Mouse (Mus musculus) G1E (cell line): ENCODE data around the gene Rpl10a. TPM values are rescaled to one million over a fixed set of nuclear protein-coding genes. Genes with fewer than 3 reads are reported as not detected.

Experiments used
- ATAC-seq: 2 replicates; pipeline ENCODE4 v1.8.0; 2016; ENCODE audit warnings: mild to moderate bottlenecking; ENCODE audit not compliant: insufficient number of reproducible peaks, poor library complexity, low FRiP score, severe bottlenecking; ENCODE audit errors: extremely low read depth
- DNase-seq: peaks from one replicate; pipeline ENCODE4 v3.0.0; 2012; ENCODE audit warnings: low spot score
- H3K27me3 ChIP-seq: 2 replicates; pipeline ENCODE4 v1.6.1; 2012; ENCODE audit warnings: mild to moderate bottlenecking, low read length, inconsistent platforms; ENCODE audit not compliant: insufficient read depth
- H3K36me3 ChIP-seq: replicated peaks from 2 replicates; pipeline ENCODE3; 2012; ENCODE audit warnings: mild to moderate bottlenecking, inconsistent platforms
- H3K4me1 ChIP-seq: 2 replicates; pipeline ENCODE4 v1.6.1; 2012; ENCODE audit warnings: low read depth, low read length, inconsistent platforms, mixed read lengths; ENCODE audit not compliant: insufficient read depth
- H3K4me3 ChIP-seq: 2 replicates; pipeline ENCODE4 v1.5.1; 2012; ENCODE audit warnings: low read depth, mild to moderate bottlenecking, inconsistent platforms, low read length, moderate library complexity, mixed read lengths
- H3K9me3 ChIP-seq: replicated peaks from 2 replicates; pipeline ENCODE4 v1.6.1; 2012; ENCODE audit warnings: inconsistent platforms
- CTCF ChIP-seq: IDR thresholded peaks from 2 replicates; pipeline ENCODE4 v1.5.1; 2012; ENCODE audit warnings: low read depth, low read length, inconsistent platforms, mixed read lengths
- GATA1 ChIP-seq: IDR thresholded peaks from 2 replicates; pipeline ENCODE4 v1.6.1; 2012; ENCODE audit warnings: borderline replicate concordance, low read length, inconsistent platforms, mixed read lengths
- GATA2 ChIP-seq: IDR thresholded peaks from 2 replicates; pipeline ENCODE4 v1.6.1; 2012; ENCODE audit warnings: low read depth, low read length, inconsistent platforms, borderline replicate concordance
- POLR2AphosphoS5 ChIP-seq: IDR thresholded peaks from 2 replicates; pipeline ENCODE4 v1.6.1; 2012; ENCODE audit warnings: low read depth, low read length, inconsistent platforms; ENCODE audit not compliant: insufficient replicate concordance
- TAL1 ChIP-seq: conservative IDR thresholded peaks from 2 replicates; pipeline ENCODE4 v1.6.1; 2012; ENCODE audit warnings: low read depth, low read length, inconsistent platforms, mixed read lengths
- polyA plus RNA-seq: library from polyadenylated mRNA; stranded (reverse); fragments of >175 nt; gene quantifications from 2 replicates; pipeline ENCODE4 v1.2.3, GENCODE M21; 2012
- total RNA-seq, 2 experiments: library from RNA; stranded (forward) in 1 of 2; stranded (reverse) in 1 of 2; fragments of 200-1000 nt in 1 of 2; fragments of >200 nt in 1 of 2; fragmentation: Nextera tagmentation in 1 of 2; gene quantifications; 2 replicates each; pipeline ENCODE4 v1.2.3; 2014 to 2017

The Rpl10a gene
- total and polyA plus RNA-seq, 3 experiments = 987 to 8,433 (median 2,842) TPM

DNA sequence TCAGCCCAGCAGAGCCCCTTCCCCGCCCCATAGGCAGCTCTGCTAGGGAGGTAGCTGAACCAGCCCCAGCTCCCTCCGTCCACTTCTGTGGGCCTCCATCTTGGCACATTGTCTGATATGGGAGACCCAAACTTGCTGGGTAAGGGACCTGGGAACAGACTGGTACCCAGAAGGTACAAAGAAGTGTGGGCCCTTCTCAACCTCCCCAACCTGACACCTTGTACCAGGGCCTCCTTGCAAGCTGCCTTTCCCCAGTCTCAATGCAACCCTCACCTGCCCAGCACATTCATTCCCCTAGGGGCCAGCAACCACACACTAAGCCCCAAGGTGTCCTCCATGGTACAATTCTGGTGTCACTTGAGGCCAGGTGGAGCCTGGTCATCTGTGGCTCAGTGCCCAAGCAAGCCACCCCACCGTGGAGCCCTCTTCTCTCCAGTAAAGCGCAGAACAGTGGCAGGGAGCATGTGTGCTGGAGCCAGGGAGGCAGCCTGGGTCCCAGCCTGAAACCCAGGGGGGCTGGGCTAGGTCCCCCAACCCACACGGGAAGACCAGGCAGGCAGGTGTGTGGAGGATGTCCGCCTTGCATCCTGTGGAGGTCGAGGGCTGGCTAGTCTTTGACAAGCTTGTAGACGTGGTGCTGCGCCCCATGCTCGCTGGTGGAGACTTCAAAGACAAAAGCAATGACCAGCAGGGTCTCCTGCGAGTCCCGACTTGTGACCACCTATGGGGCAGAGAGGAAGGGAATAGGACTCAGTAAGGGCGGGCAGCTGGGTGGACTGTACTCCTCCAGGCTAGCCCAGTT lies 4.0 kb downstream of the Rpl10a start:
- ATAC-seq = no peak
- no peak for DNase-seq
- Histone ChIP-seq H3K36me3 (peaks cover 77% of the 10 kb centered on the region), H3K27me3 (peaks cover 20% of the 10 kb centered on the region; the same call in 1 of the 2 replicates), H3K4me1 (peaks cover 64% of the 10 kb centered on the region), H3K9me3 (no peaks in the 10 kb centered on the region), H3K4me3 (peak overlapping the region; percentile 57; the same call in 1 of the 2 replicates)
- TF ChIP-seq CTCF = no peak
- TF ChIP-seq POLR2AphosphoS5 = peak; percentile 94

DNA sequence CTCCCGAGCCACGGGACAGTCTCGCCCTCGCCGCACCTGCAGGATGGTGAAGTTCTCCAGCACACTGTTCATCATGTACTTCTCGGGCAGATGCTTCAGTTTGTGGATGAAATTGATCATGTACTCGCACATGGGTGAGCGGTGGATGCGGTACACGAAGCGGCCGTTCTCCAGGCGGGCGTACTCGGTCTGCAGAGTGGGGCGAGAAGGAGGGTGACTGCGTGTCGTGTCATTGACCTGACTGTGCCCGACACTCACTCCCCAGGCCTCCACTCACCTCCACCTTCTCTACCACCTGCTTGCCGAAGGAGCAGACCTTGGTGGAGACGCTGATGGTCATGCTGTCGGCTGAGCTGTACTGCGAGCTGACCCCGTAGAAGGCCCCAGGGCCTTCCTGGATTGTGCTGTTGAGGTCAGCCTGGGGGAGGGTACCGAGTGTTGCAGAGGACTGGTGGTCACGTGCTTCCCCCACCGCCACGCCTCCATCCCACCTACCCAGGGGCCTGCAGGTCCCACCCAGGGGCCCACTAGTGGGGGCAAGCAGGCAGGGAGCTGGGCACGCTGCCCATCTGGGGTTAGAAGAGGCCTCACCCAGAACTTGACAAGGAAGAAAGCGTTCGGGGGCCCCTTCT lies 4.8 kb downstream of the Rpl10a start:
- Histone ChIP-seq H3K36me3 (peaks cover 72% of the 10 kb centered on the region), H3K4me1 (peaks cover 64% of the 10 kb centered on the region), H3K4me3 (peak overlapping the region; percentile 57; the same call in 1 of the 2 replicates), H3K27me3 (peaks cover 20% of the 10 kb centered on the region; the same call in 1 of the 2 replicates), H3K9me3 (no peaks in the 10 kb centered on the region)
- TF ChIP-seq CTCF (no peak), POLR2AphosphoS5 (peak; percentile 87)
- ATAC-seq = no peak
- no peak for DNase-seq

DNA sequence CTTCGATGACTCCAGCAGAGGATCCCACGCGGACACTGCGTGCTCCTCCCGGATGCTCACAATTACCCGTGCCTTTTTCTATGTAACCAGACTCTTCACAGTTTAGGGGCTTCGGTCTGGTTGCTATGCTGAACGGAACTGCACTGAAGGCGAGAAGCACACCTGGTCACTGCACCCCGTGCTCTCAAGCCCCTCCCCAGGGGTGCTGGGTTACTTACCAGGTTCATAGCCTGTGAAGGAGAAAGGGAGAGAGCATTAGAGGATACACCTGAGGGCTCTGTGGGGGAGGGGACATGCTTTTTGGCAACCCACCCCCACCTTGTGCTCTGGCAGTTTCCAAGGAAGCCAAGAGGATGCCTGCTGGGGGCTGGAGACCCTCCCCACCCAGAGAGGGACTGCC lies 7.0 kb downstream of the Rpl10a start:
- ATAC-seq = no peak
- no peak overlapping the region for H3K4me3 ChIP-seq
- H3K27me3 ChIP-seq = peaks cover 20% of the 10 kb centered on the region; the same call in 1 of the 2 replicates
- peaks cover 61% of the 10 kb centered on the region for H3K36me3 ChIP-seq
- TF ChIP-seq GATA1 (no peak), CTCF (no peak), POLR2AphosphoS5 (no peak), GATA2 (no peak), TAL1 (no peak)
- no peak for DNase-seq
- H3K9me3 ChIP-seq = peaks cover 5% of the 10 kb centered on the region
- H3K4me1 ChIP-seq = peaks cover 76% of the 10 kb centered on the region

DNA sequence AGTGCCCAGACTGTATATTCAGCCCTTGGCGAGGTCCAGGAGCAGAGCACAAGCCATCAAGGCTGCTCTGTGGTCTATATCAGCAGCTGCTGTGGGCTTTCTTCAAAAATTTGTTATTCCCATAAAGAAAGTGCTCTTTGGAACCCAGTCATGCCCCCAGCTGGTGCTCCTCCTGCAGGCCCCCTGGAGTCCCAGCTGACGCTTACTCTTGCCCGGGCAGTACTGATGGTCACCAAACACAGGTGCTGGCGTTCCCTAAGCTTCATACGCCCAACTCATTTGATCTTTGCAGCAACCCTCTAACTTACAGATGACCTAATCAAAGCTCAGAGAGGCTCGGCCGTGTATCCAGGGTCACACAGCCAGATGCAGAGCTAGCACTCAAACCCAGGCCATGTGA lies 9.3 kb downstream of the Rpl10a start:
- Histone ChIP-seq H3K27me3 (peaks cover 29% of the 10 kb centered on the region; the same call in 1 of the 2 replicates), H3K36me3 (peaks cover 40% of the 10 kb centered on the region), H3K9me3 (peaks cover 5% of the 10 kb centered on the region), H3K4me1 (peaks cover 74% of the 10 kb centered on the region), H3K4me3 (no peak overlapping the region)
- no peak for DNase-seq
- TF ChIP-seq GATA1 = no peak
- TF ChIP-seq POLR2AphosphoS5 = no peak
- TF ChIP-seq CTCF = no peak
- no peak for TF ChIP-seq TAL1
- TF ChIP-seq GATA2 = no peak
- ATAC-seq = no peak

DNA sequence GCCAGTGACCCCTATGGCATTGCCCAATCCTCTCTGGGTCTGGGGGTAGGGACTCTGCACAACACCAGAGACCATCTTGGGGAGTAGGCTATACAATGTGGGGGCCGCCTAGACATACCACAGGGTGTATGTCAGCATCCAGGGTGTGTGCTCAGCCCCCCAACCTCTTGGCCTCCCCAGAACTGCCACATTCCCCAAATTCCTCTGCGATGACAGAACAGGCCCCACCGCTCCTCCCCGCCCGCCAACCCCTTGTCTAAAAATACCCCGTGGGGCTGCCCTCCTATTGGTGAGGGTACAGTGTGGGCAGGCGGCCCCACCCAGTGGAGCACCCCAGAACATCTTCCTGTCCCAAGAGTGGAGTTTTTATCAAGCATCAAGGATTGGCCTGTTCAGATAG lies 12.3 kb downstream of the Rpl10a start:
- Histone ChIP-seq H3K9me3 (peaks cover 5% of the 10 kb centered on the region), H3K36me3 (peaks cover 20% of the 10 kb centered on the region), H3K4me3 (peak overlapping the region; percentile 58; the same call in 1 of the 2 replicates), H3K27me3 (peaks cover 38% of the 10 kb centered on the region), H3K4me1 (peaks cover 61% of the 10 kb centered on the region)
- no peak for ATAC-seq
- no peak for TF ChIP-seq CTCF
- TF ChIP-seq POLR2AphosphoS5 = no peak
- no peak for TF ChIP-seq GATA2
- no peak for TF ChIP-seq GATA1
- TF ChIP-seq TAL1 = no peak
- no peak for DNase-seq

DNA sequence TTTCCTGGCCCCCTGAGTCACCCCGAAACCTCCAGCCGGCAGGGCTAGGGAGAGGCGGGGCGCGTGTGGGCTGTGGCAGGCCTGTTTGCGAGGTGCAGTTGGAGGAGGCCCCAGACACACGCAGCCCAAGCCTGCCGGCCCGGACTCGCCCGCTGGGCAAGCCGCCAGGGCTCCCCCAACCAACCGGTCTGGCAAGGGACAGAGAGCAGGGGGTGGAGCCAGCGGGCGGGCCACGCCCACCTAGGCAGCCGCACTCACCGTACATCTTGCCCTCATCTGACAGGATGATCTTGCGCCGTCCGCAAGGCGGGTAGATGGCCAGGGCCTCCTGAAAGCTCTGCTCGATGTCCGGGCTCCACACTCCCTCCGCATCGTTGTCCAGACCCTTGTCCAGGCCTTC lies 12.8 kb downstream of the Rpl10a start:
- Histone ChIP-seq H3K36me3 (peaks cover 17% of the 10 kb centered on the region), H3K27me3 (peaks cover 41% of the 10 kb centered on the region), H3K4me3 (peak overlapping the region; percentile 58; the same call in 1 of the 2 replicates), H3K9me3 (peaks cover 5% of the 10 kb centered on the region), H3K4me1 (peaks cover 61% of the 10 kb centered on the region)
- DNase-seq (peak; percentile 86), ATAC-seq (no peak)
- no peak for TF ChIP-seq GATA2
- TF ChIP-seq TAL1 = no peak
- TF ChIP-seq CTCF = no peak
- no peak for TF ChIP-seq GATA1
- no peak for TF ChIP-seq POLR2AphosphoS5
